Comparison of ENCODE assay signal across 9 mouse cellular contexts in the genomic region with DNA sequence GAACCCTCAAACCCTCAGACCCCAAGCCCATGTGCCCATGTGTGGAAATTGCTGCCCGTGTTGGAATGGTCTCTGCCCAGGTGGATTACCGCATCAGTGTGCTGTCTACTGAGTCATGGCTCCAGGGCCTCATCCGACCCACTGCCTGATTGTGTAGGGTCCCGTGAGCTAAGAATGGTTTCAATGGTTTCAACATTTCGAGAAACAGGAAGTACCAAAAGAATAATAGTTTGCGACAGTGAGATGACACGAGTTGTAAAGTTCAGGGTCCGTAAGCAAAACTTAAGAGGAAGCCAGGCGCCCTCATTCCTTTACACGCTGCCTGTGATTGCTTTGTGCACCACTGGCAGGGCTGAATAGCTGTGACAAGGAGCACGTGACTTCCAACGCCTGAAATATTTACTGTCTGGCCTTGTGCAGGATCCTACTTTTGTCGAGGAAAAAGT. TPM values are rescaled to one million over a fixed set of nuclear protein-coding genes. Genes with fewer than 3 reads are reported as not detected.
DNase-seq lines count a peak whose midpoint lies in the region; ATAC-seq and TF ChIP-seq lines count a peak whose summit lies in the region.
"Had no signal": no experiment of that assay in that cellular context is flagged by ENCODE, and none has a peak within 500 bp of the region (broad histone marks: within the 10 kb centered on the region; RNA-seq: fewer than 3 reads in every experiment).

No protein-coding gene starts in this region.

- no peak for ATAC-seq in kidney, embryonic 15.5 days (replicated peaks; ENCODE audit: low FRiP score)
- no peak for ATAC-seq in hindbrain, embryonic 15.5 days (ENCODE audit: low FRiP score, low read depth)

- no peak for TF ChIP-seq POLR2A in bone marrow macrophage, adult 2 months (IDR thresholded peaks at IDR 0.05; ENCODE audit: borderline replicate concordance, low read depth, low read length)

- no peaks in the 10 kb centered on the region for H3K36me3 ChIP-seq in kidney, embryonic 15.5 days
- H3K36me3 ChIP-seq in hindbrain, embryonic 15.5 days = no peaks in the 10 kb centered on the region
- no peaks in the 10 kb centered on the region for H3K36me3 ChIP-seq in megakaryocyte, embryonic 14.5 days (replicated peaks; ENCODE audit: low read length)
- H3K36me3 ChIP-seq: midbrain, embryonic 12.5 days had no signal

- DNase-seq in kidney, adult 11 months = no peak
- no peak for DNase-seq in right cerebral cortex, postnatal 4 days
- DNase-seq in cerebellum, postnatal 4 days (ENCODE audit: low spot score in 2 of 2) = no peak
- DNase-seq in layer of hippocampus, adult 11-12 months (ENCODE audit: low spot score) = no peak

- 20% methylated on average over 13 of the region's 13 CpGs for WGBS in kidney, embryonic 15.5 days
- WGBS in hindbrain, embryonic 15.5 days = 29% methylated on average over 13 of the region's 13 CpGs

- H3K4me1 ChIP-seq in kidney, embryonic 15.5 days = peaks cover 47% of the 10 kb centered on the region
- H3K4me1 ChIP-seq in bone marrow macrophage, adult 2 months (ENCODE audit: control insufficient read depth, insufficient read depth, low read length) = peaks cover 62% of the 10 kb centered on the region
- H3K4me1 ChIP-seq in hindbrain, embryonic 15.5 days (replicated peaks) = peaks cover 31% of the 10 kb centered on the region
- H3K4me1 ChIP-seq in megakaryocyte, embryonic 14.5 days = peaks cover 58% of the 10 kb centered on the region

- H3K27me3 ChIP-seq in kidney, embryonic 15.5 days = peaks cover 62% of the 10 kb centered on the region
- peaks cover 30% of the 10 kb centered on the region for H3K27me3 ChIP-seq in hindbrain, embryonic 15.5 days
- peaks cover 69% of the 10 kb centered on the region for H3K27me3 ChIP-seq in megakaryocyte, embryonic 14.5 days (replicated peaks)

- H3K9ac ChIP-seq in kidney, embryonic 15.5 days = no peak overlapping the region
- no peak overlapping the region for H3K9ac ChIP-seq in hindbrain, embryonic 15.5 days

- H3K9me3 ChIP-seq in kidney, embryonic 15.5 days (replicated peaks) = no peaks in the 10 kb centered on the region
- no peaks in the 10 kb centered on the region for H3K9me3 ChIP-seq in hindbrain, embryonic 15.5 days
- no peaks in the 10 kb centered on the region for H3K9me3 ChIP-seq in megakaryocyte, embryonic 14.5 days
- H3K9me3 ChIP-seq: midbrain, embryonic 12.5 days had no signal

- TF ChIP-seq CTCF in bone marrow macrophage, adult 2 months (IDR thresholded peaks at IDR 0.05; ENCODE audit: low read depth, low read length) = no peak

- peak overlapping the region; percentile 84 for H3K27ac ChIP-seq in kidney, embryonic 15.5 days
- H3K27ac ChIP-seq in bone marrow macrophage, adult 2 months (ENCODE audit: insufficient read depth, low read depth, low read length) = peak overlapping the region; percentile 96
- H3K27ac ChIP-seq in hindbrain, embryonic 15.5 days (replicated peaks) = peak overlapping the region; percentile 73

- H3K4me3 ChIP-seq in kidney, embryonic 15.5 days (replicated peaks) = no peak overlapping the region
- H3K4me3 ChIP-seq in bone marrow macrophage, adult 2 months (ENCODE audit: insufficient read depth, low read length) = peak overlapping the region; percentile 39
- H3K4me3 ChIP-seq in hindbrain, embryonic 15.5 days = no peak overlapping the region
- H3K4me3 ChIP-seq in megakaryocyte, embryonic 14.5 days (replicated peaks) = peak overlapping the region; percentile 81
- H3K4me3 ChIP-seq: midbrain, embryonic 12.5 days had no signal

- H3K4me2 ChIP-seq in kidney, embryonic 15.5 days = peak overlapping the region; percentile 32
- H3K4me2 ChIP-seq in hindbrain, embryonic 15.5 days = no peak overlapping the region

RNA-seq across cellular contexts. Expression of a gene that starts 3.5 kb away (rescaled TPM):
- polyA plus RNA-seq in kidney, embryonic 15.5 days (2015; fragmentation: Nextera tagmentation; extraction: Ambion mirVana) = 37.7 and 46.7 TPM in 2 replicates
- 129 and 144 TPM in 2 replicates for polyA plus RNA-seq in bone marrow macrophage, adult 2 months (2012; ENCODE audit: insufficient read depth, insufficient read length, missing spikeins)
- polyA plus RNA-seq in hindbrain, embryonic 15.5 days (2015; fragmentation: Nextera tagmentation; extraction: Ambion mirVana) = 32.4 and 40.9 TPM in 2 replicates
- 303 and 682 TPM in 2 replicates for polyA plus RNA-seq in megakaryocyte, embryonic 14.5 days (2012; ENCODE audit: insufficient read depth, low replicate concordance)

RNA-seq across cellular contexts. Expression of a gene that starts 26.6 kb away (rescaled TPM):
- 0.49 and 0.53 TPM in 2 replicates for polyA plus RNA-seq in kidney, embryonic 15.5 days (2015; fragmentation: Nextera tagmentation; extraction: Ambion mirVana)
- not detected in 2 replicates for polyA plus RNA-seq in bone marrow macrophage, adult 2 months (2012; ENCODE audit: insufficient read depth, insufficient read length, missing spikeins)
- polyA plus RNA-seq in hindbrain, embryonic 15.5 days (2015; fragmentation: Nextera tagmentation; extraction: Ambion mirVana) = 0.30 and 0.32 TPM in 2 replicates
- polyA plus RNA-seq in megakaryocyte, embryonic 14.5 days (2012; ENCODE audit: insufficient read depth, low replicate concordance) = not detected in 2 replicates

RNA-seq across cellular contexts. Expression of a gene that starts 40.0 kb away (rescaled TPM):
- polyA plus RNA-seq in kidney, embryonic 15.5 days (2015; fragmentation: Nextera tagmentation; extraction: Ambion mirVana) = 1,215 and 1,266 TPM in 2 replicates
- polyA plus RNA-seq in bone marrow macrophage, adult 2 months (2012; ENCODE audit: insufficient read depth, insufficient read length, missing spikeins) = 1.0 and 3.4 TPM in 2 replicates
- polyA plus RNA-seq in hindbrain, embryonic 15.5 days (2015; fragmentation: Nextera tagmentation; extraction: Ambion mirVana) = 187 and 224 TPM in 2 replicates
- 45.5 and 59.2 TPM in 2 replicates for polyA plus RNA-seq in megakaryocyte, embryonic 14.5 days (2012; ENCODE audit: insufficient read depth, low replicate concordance)

RNA-seq across cellular contexts. Expression of a gene that starts 45.1 kb away (rescaled TPM):
- polyA plus RNA-seq in kidney, embryonic 15.5 days (2015; fragmentation: Nextera tagmentation; extraction: Ambion mirVana) = 0.42 TPM in 1 of 2 replicates, not detected in the other
- polyA plus RNA-seq in bone marrow macrophage, adult 2 months (2012; ENCODE audit: insufficient read depth, insufficient read length, missing spikeins) = not detected in 2 replicates
- 0.87 and 1.2 TPM in 2 replicates for polyA plus RNA-seq in hindbrain, embryonic 15.5 days (2015; fragmentation: Nextera tagmentation; extraction: Ambion mirVana)
- polyA plus RNA-seq in megakaryocyte, embryonic 14.5 days (2012; ENCODE audit: insufficient read depth, low replicate concordance) = 0.92 and 2.8 TPM in 2 replicates

RNA-seq across cellular contexts. Expression of a gene that starts 52.2 kb away (rescaled TPM):
- 14.0 and 14.9 TPM in 2 replicates for polyA plus RNA-seq in kidney, embryonic 15.5 days (2015; fragmentation: Nextera tagmentation; extraction: Ambion mirVana)
- polyA plus RNA-seq in bone marrow macrophage, adult 2 months (2012; ENCODE audit: insufficient read depth, insufficient read length, missing spikeins) = 3.7 and 5.1 TPM in 2 replicates
- 2.2 and 2.9 TPM in 2 replicates for polyA plus RNA-seq in hindbrain, embryonic 15.5 days (2015; fragmentation: Nextera tagmentation; extraction: Ambion mirVana)
- 22.3 and 27.7 TPM in 2 replicates for polyA plus RNA-seq in megakaryocyte, embryonic 14.5 days (2012; ENCODE audit: insufficient read depth, low replicate concordance)

Comparison
In these comparisons a context has a peak if more than half of its experiments do, and no peak if none do; other contexts are left out.
1. H3K4me3 ChIP-seq: peak in bone marrow macrophage, adult 2 months (single experiment) and megakaryocyte, embryonic 14.5 days (single experiment); none in kidney, embryonic 15.5 days (single experiment) and hindbrain, embryonic 15.5 days (single experiment).
2. RNA of a gene that starts 40.0 kb away (polyA plus RNA-seq): 1,215 to 1,266 TPM in kidney, embryonic 15.5 days, 187 to 224 TPM in hindbrain, embryonic 15.5 days and 45.5 to 59.2 TPM in megakaryocyte, embryonic 14.5 days; 1.0 to 3.4 TPM in bone marrow macrophage, adult 2 months; every median in the first group is over 10 times any median in the second.
3. Peak in every context shown above with its lines, with median percentiles within 50 percentile points of each other: H3K27ac ChIP-seq.